Mouse (Mus musculus) olfactory bulb, adult 2 months (tissue): Measurements from ENCODE around the gene Sufu.
A peak's percentile ranks its signal among the peaks of the same experiment; 100 is the strongest.

Source experiments
- CTCF ChIP-seq: fragments of 200-500 bp; IDR thresholded peaks from 2 replicates; pipeline ENCODE4 v1.5.1; 2012; ENCODE audit warnings: low read depth, mild to moderate bottlenecking, low read length, moderate library complexity; ENCODE audit not compliant: insufficient read depth
- POLR2A ChIP-seq: fragments of 200-500 bp; IDR thresholded peaks from 2 replicates; pipeline ENCODE4 v1.6.1; 2012; ENCODE audit warnings: mild to moderate bottlenecking, low read depth, low read length, moderate library complexity; ENCODE audit not compliant: insufficient read depth

GRCm38 (mm10) chr19:46389872-46390271 is 6.8 kb upstream of the Sufu start:
- TF ChIP-seq CTCF (peak; percentile 22; the same call in 1 of the 2 replicates), POLR2A (no peak)
